In genomic region chr5:32459251-32459881, GRCm38 (mm10) we compare ENCODE assay signal across 8 mouse cellular contexts. TPM values are rescaled to one million over a fixed set of nuclear protein-coding genes. Genes with fewer than 3 reads are reported as not detected.
A peak's percentile ranks its signal among the peaks of the same experiment; 100 is the strongest.
DNase-seq lines count a peak whose midpoint lies in the region; ATAC-seq lines count a peak whose summit lies in the region.

No protein-coding gene starts in this region.

- peak overlapping the region; percentile 52 for H3K4me2 ChIP-seq in hindbrain, embryonic 11.5 days (replicated peaks; ENCODE audit: low read depth, low read length)

- no peaks in the 10 kb centered on the region for H3K4me1 ChIP-seq in hindbrain, embryonic 11.5 days (replicated peaks; ENCODE audit: control insufficient read depth, insufficient read depth, low read length)

- H3K9me3 ChIP-seq in hindbrain, embryonic 11.5 days (ENCODE audit: control insufficient read depth, low read length): no peaks in the 10 kb centered on the region

- ATAC-seq in cerebellum, adult (ENCODE audit: insufficient number of reproducible peaks, low FRiP score, low TSS enrichment): peak; percentile 54
- peak; percentile 90 for ATAC-seq in hindbrain, embryonic 11.5 days (ENCODE audit: low FRiP score)

- H3K36me3 ChIP-seq in hindbrain, embryonic 11.5 days (ENCODE audit: control insufficient read depth, insufficient read depth, low read length): no peaks in the 10 kb centered on the region

- 1% methylated on average over 30 of the region's 63 CpGs for WGBS in hindbrain, embryonic 11.5 days

- peak overlapping the region; percentile 100 for H3K27ac ChIP-seq in hindbrain, embryonic 11.5 days (ENCODE audit: low read depth, low read length)

- peak overlapping the region; percentile 98 for H3K9ac ChIP-seq in hindbrain, embryonic 11.5 days (ENCODE audit: low read depth, low read length)

- no peaks in the 10 kb centered on the region for H3K27me3 ChIP-seq in hindbrain, embryonic 11.5 days (ENCODE audit: control insufficient read depth, insufficient read depth, low read length)

- H3K4me3 ChIP-seq in hindbrain, embryonic 11.5 days (ENCODE audit: low read depth, low read length): peak overlapping the region; percentile 92

- no peak for DNase-seq in cerebellum, adult 9-11 months
- peak; percentile 58 for DNase-seq in ovary, postnatal 10 days (ENCODE audit: low spot score)
- DNase-seq in ovary, postnatal 36 days (ENCODE audit: low spot score): no peak
- peak; percentile 65 for DNase-seq in embryo, embryonic 10.5 days (ENCODE audit: low spot score)
- DNase-seq in hindbrain, embryonic 11.5 days (ENCODE audit: low spot score): peak; percentile 68
- DNase-seq in lung, postnatal 36 days: peak; percentile 37
- DNase-seq in spleen, postnatal 10 days (ENCODE audit: low spot score in 2 of 2): peak; percentile 77 to 82

RNA-seq across cellular contexts. Expression of gene Ppp1cb, which starts 0.7 kb away (rescaled TPM):
- 219 and 228 TPM in 2 replicates for polyA plus RNA-seq in hindbrain, embryonic 11.5 days (2014; fragmentation: Nextera tagmentation; extraction: Ambion mirVana)

Comparison
In these comparisons a context has a peak if more than half of its experiments do, and no peak if none do; other contexts are left out.
1. DNase-seq: peak in ovary, postnatal 10 days (single experiment), embryo, embryonic 10.5 days (single experiment), hindbrain, embryonic 11.5 days (single experiment), lung, postnatal 36 days (single experiment) and spleen, postnatal 10 days (2 of 2); none in cerebellum, adult 9-11 months (single experiment) and ovary, postnatal 36 days (single experiment).